Mouse (Mus musculus) neural tube, embryonic 11.5 days (tissue): Measurements from ENCODE around the gene Aph1b. TPM values are rescaled to one million over a fixed set of nuclear protein-coding genes. Genes with fewer than 3 reads are reported as not detected.
"Not testable (repeated sequence)": the region's sequence is repeated elsewhere in the genome, so short reads cannot be mapped to it uniquely, and the experiment has no call there.

ENCODE experiments used
- ATAC-seq: fragments of 200-750 bp; cut with Nextera tagmentation; 2 replicates; pipeline ENCODE4 v1.8.0; 2017; ENCODE audit warnings: moderate number of reproducible peaks, mild to moderate bottlenecking, moderate TSS enrichment, moderate library complexity; ENCODE audit not compliant: insufficient read depth, low FRiP score, low TSS enrichment
- DNase-seq: peaks from one replicate; pipeline ENCODE4 v3.0.0-alpha.2; 2015; ENCODE audit warnings: low spot score
- H3K27ac ChIP-seq: fragments of 300-500 bp; sonication (generic); 2 replicates; pipeline ENCODE4 v1.5.1; 2014; ENCODE audit warnings: low read depth, mild to moderate bottlenecking, low read length
- H3K27me3 ChIP-seq: fragments of 300-500 bp; sonication (generic); 2 replicates; pipeline ENCODE4 v1.6.1; 2014; ENCODE audit warnings: mild to moderate bottlenecking, low read length, mixed read lengths; ENCODE audit not compliant: control insufficient read depth, insufficient read depth
- H3K36me3 ChIP-seq: fragments of 300-500 bp; sonication (generic); 2 replicates; pipeline ENCODE4 v1.6.1; 2014; ENCODE audit warnings: mild to moderate bottlenecking, low read length, moderate library complexity, mixed read lengths; ENCODE audit not compliant: control insufficient read depth, insufficient read depth
- H3K4me1 ChIP-seq: fragments of 300-500 bp; sonication (generic); 2 replicates; pipeline ENCODE4 v1.6.1; 2014; ENCODE audit warnings: low read length, mixed read lengths; ENCODE audit not compliant: control insufficient read depth, insufficient read depth
- H3K4me2 ChIP-seq: fragments of 300-500 bp; sonication (generic); 2 replicates; pipeline ENCODE4 v1.6.1; 2014; ENCODE audit warnings: low read depth, mild to moderate bottlenecking, moderate library complexity
- H3K4me3 ChIP-seq: fragments of 300-500 bp; sonication (generic); 2 replicates; pipeline ENCODE4 v1.5.1; 2014; ENCODE audit warnings: low read depth, low read length
- H3K9ac ChIP-seq: fragments of 300-500 bp; sonication (generic); 2 replicates; pipeline ENCODE4 v1.6.1; 2014; ENCODE audit warnings: mild to moderate bottlenecking, low read length
- H3K9me3 ChIP-seq: fragments of 300-500 bp; sonication (generic); 2 replicates; pipeline ENCODE4 v1.6.1; 2016; ENCODE audit warnings: low read length; ENCODE audit not compliant: control insufficient read depth
- WGBS: fragments of 180-500 bp; shearing (Covaris S2); extraction: QIAGEN DNeasy Blood & Tissue Kit; methylation state at CpG from one replicate; pipeline ENCODE4 v1.1.7; 2014; 5-methylcytosine and 5-hydroxymethylcytosine counted together
- polyA plus RNA-seq: library from polyadenylated mRNA; unstranded; fragments of >200 nt; fragmentation: Nextera tagmentation; extraction: Ambion mirVana; gene quantifications from 2 replicates; pipeline ENCODE4 v1.2.1, GENCODE M21; 2014

Aph1b gene
- polyA plus RNA-seq: 17.4 and 17.6 TPM in 2 replicates

GRCm38 (mm10) chr9:66795464-66796324 is at the start of gene Aph1b:
TSS of gene Aph1b (minus strand) at chr9:66795490.
- H3K9me3 ChIP-seq: no peaks in the 10 kb centered on the region
- H3K4me1 ChIP-seq: no peaks in the 10 kb centered on the region; the same call in 1 of the 2 replicates
- H3K27ac ChIP-seq: peak within 1 kb of the TSS; percentile 90
- ATAC-seq: peak; percentile 92
- no peaks in the 10 kb centered on the region for H3K27me3 ChIP-seq
- peak within 1 kb of the TSS; percentile 86 for H3K9ac ChIP-seq
- peak within 1 kb of the TSS; percentile 65 for H3K4me2 ChIP-seq
- no peaks in the 10 kb centered on the region for H3K36me3 ChIP-seq
- 0% methylated on average over 41 of the region's 42 CpGs for WGBS
- peak; percentile 97 for DNase-seq
- peak within 1 kb of the TSS; percentile 66 for H3K4me3 ChIP-seq

GRCm38 (mm10) chr9:66835097-66835480 is 39.8 kb upstream of the Aph1b start:
- Histone ChIP-seq H3K4me1 (peaks cover 6% of the 10 kb centered on the region; the same call in 1 of the 2 replicates), H3K4me3 (peak overlapping the region; percentile 47), H3K4me2 (peak overlapping the region; percentile 92), H3K27me3 (peaks cover 7% of the 10 kb centered on the region; the same call in 1 of the 2 replicates), H3K36me3 (no peaks in the 10 kb centered on the region), H3K9ac (peak overlapping the region; percentile 37), H3K27ac (no peak overlapping the region), H3K9me3 (no peaks in the 10 kb centered on the region)
- DNase-seq (no peak), ATAC-seq (peak; percentile 71)
- WGBS: 0% methylated on average over 24 of the region's 24 CpGs

- under 1% methylated on average over 57 of the region's 58 CpGs for WGBS
- H3K9ac ChIP-seq: peak within 1 kb of the TSS; percentile 37
- H3K27ac ChIP-seq: no peak within 1 kb of the TSS
- no peaks in the 10 kb centered on the region for H3K9me3 ChIP-seq
- peak; percentile 100 for ATAC-seq
- peaks cover 6% of the 10 kb centered on the region; the same call in 1 of the 2 replicates for H3K4me1 ChIP-seq
- H3K36me3 ChIP-seq: no peaks in the 10 kb centered on the region
- DNase-seq: peak; percentile 98
- peak within 1 kb of the TSS; percentile 92 for H3K4me2 ChIP-seq
- peak within 1 kb of the TSS; percentile 47 for H3K4me3 ChIP-seq
- H3K27me3 ChIP-seq: peaks cover 7% of the 10 kb centered on the region; the same call in 1 of the 2 replicates
Measured at GRCm38 (mm10) chr9:66834318-66835096, 39.2 kb upstream of the Aph1b start, which contains the start of gene Aph1c. TSS of gene Aph1c (minus strand) at chr9:66834726.

GRCm38 (mm10) chr9:66833851-66834250 is 38.6 kb upstream of the Aph1b start:
- Histone ChIP-seq H3K27ac (no peak overlapping the region), H3K9me3 (no peaks in the 10 kb centered on the region), H3K27me3 (peaks cover 7% of the 10 kb centered on the region; the same call in 1 of the 2 replicates), H3K36me3 (no peaks in the 10 kb centered on the region), H3K4me2 (peak overlapping the region; percentile 92), H3K9ac (no peak overlapping the region), H3K4me3 (peak overlapping the region; percentile 47), H3K4me1 (peaks cover 6% of the 10 kb centered on the region; the same call in 1 of the 2 replicates)
- no peak for ATAC-seq
- 13% methylated on average over 7 of the region's 7 CpGs for WGBS
- no peak for DNase-seq

- Histone ChIP-seq H3K9me3 (no peaks in the 10 kb centered on the region), H3K27me3 (peaks cover 7% of the 10 kb centered on the region; the same call in 1 of the 2 replicates), H3K36me3 (no peaks in the 10 kb centered on the region), H3K27ac (no peak overlapping the region), H3K4me3 (no peak overlapping the region), H3K4me2 (no peak overlapping the region), H3K4me1 (peaks cover 6% of the 10 kb centered on the region; the same call in 1 of the 2 replicates), H3K9ac (no peak overlapping the region)
- WGBS: 80% methylated on average over 4 of the region's 4 CpGs
- no peak for ATAC-seq
- no peak for DNase-seq
Measured at GRCm38 (mm10) chr9:66832366-66832908, 37.1 kb upstream of the Aph1b start.

GRCm38 (mm10) chr9:66825990-66826389 is 30.7 kb upstream of the Aph1b start:
- peak; percentile 29 for DNase-seq
- Histone ChIP-seq H3K4me2 (no peak overlapping the region), H3K27ac (no peak overlapping the region), H3K4me3 (no peak overlapping the region), H3K27me3 (no peaks in the 10 kb centered on the region), H3K36me3 (no peaks in the 10 kb centered on the region), H3K9me3 (no peaks in the 10 kb centered on the region), H3K9ac (no peak overlapping the region), H3K4me1 (no peaks in the 10 kb centered on the region)
- no peak for ATAC-seq
- WGBS: 54% methylated on average over 1 of the region's 1 CpGs

- not testable (repeated sequence) for H3K4me3 ChIP-seq, H3K9ac ChIP-seq, H3K36me3 ChIP-seq, H3K9me3 ChIP-seq, H3K4me2 ChIP-seq, H3K27ac ChIP-seq, H3K4me1 ChIP-seq, ATAC-seq, DNase-seq, H3K27me3 ChIP-seq
- 100% methylated on average over 1 of the region's 5 CpGs for WGBS
Measured at GRCm38 (mm10) chr9:66822255-66822654, 27.0 kb upstream of the Aph1b start.

- no peaks in the 10 kb centered on the region for H3K4me1 ChIP-seq
- no peak overlapping the region for H3K4me3 ChIP-seq
- no peak overlapping the region for H3K27ac ChIP-seq
- no peak for DNase-seq
- H3K9ac ChIP-seq: no peak overlapping the region
- ATAC-seq: no peak
- WGBS: 82% methylated on average over 5 of the region's 5 CpGs
- no peaks in the 10 kb centered on the region for H3K9me3 ChIP-seq
- no peaks in the 10 kb centered on the region for H3K27me3 ChIP-seq
- H3K36me3 ChIP-seq: no peaks in the 10 kb centered on the region
- no peak overlapping the region for H3K4me2 ChIP-seq
Measured at GRCm38 (mm10) chr9:66820996-66821395, 25.7 kb upstream of the Aph1b start.
